Mouse (Mus musculus) adrenal gland, adult (tissue): ENCODE data around the gene Brdt.
"Not testable (repeated sequence)": the region's sequence is repeated elsewhere in the genome, so short reads cannot be mapped to it uniquely, and the experiment has no call there.

ENCODE experiments used
- DNase-seq, 2 experiments: peaks; one replicate each; pipeline ENCODE4 v3.0.0; 2022 to 2023; ENCODE audit warnings: low spot score in 1 of 2; ENCODE audit not compliant: inconsistent age in 2 of 2

Brdt gene

DNA sequence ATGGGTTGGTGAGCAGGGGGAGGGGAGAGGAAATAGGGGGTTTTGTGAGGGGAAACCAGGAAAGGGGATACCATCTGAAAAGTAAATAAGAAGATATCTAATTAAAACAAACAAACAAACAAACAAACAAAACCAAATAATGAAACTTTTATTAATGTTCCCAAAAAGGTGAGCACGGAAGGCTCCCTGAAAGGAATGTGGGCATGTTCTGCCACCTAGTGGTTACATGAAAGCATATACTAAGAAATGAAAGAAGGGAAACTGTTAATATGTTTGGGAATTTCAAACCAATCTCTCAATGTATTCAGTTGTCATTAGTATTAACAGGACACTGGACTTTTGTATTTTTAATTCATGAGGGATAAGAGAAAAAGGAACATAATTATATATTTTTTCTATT, 10.3 kb upstream of the Brdt start:
- DNase-seq = peak in 1 of 2 experiments; percentile 72

DNA sequence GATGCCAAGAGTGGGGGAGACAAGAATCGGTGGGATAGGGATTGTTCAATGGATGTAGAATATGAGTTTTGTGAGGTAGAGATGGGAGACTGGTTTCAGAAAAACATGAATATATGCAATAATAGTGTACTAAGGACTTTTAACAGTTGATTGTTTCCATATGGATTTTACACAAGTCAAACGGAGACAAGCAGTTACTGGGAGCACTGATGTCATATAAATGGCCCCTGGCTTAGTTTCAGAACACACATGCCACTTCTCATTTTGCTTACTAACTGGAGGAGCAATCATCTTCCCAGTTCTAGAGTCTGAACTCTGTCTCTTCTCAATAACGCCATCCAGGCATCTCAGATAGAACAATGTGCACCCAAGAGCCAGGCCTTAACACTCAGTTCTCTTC, 9.4 kb downstream of the Brdt start:
- DNase-seq = no peak

DNA sequence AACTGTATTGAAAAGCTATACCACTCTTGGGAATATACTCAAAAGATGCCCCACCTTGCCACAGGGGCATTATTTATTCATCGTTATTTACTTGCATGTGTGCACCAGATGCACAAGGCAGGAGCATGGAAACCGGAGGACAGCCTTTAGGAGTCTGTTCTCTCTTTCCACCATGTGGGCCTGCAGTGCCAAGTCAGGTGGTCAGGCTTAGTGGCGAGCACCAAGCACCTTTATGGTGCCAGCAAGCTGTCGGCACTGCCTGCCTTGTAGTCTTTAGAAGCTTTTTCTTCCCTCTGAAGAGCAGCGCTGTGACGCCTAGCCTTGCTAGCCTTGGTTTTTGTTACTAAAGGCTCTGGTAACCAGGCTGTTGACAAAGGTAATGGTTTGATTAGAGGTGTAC, 11.9 kb downstream of the Brdt start:
- no peak for DNase-seq

DNA sequence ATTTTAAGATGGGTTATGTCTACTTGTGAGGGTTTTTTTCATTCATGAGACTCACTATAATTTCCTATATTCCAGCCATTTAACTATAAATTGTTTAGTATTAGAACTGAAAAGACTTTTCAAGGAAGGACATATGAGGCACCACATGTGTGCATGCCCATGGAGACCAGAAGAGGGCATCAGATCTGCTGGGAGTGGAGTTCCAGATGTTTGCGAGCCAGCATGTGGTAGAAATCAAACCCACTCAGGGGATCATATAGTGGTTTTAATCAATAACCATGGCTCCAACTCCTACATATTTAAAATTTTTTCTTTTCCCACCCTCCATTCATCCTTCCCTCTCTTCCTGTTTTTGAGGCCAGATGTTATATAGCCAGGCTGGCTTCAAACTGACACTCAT, 15.3 kb downstream of the Brdt start:
- DNase-seq = no peak

DNA sequence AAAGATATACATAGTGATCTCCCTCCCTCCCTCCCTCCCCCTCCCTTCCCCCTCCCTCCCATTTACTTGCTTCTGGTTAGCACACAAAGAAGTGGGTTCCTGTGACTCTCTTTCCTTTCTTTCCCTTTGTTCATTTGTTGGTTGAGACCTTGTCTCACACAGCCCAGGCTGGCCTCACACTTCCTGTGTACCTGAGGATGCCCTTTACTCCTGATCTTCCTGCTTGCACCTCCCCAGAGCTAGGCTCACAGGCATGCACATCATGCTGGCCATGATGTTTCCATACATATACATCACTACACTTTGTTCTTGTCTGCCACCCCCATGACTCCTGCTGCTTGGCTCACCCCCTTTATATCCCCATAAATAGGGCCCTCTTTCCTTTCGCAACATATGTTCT, 21.6 kb downstream of the Brdt start:
- no peak for DNase-seq

DNA sequence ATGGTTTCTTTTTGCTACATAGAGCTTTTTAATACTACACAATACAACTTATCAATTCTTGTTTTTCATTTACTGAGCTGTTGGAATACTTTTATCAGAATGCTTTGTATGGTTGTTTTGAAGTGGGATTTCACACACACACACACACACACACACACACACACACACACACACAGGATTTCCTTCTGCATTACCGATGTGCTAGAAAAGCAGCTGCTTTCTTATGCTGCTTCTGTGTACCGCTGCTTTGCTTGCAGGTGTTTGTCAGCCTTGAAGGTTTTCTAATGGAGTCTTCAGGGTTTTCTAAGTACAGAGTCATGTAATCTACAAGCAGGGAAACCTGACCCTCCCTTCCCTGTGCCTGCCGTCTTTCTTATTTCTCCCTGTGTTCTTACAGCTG, 23.0 kb downstream of the Brdt start:
- DNase-seq = no peak

DNA sequence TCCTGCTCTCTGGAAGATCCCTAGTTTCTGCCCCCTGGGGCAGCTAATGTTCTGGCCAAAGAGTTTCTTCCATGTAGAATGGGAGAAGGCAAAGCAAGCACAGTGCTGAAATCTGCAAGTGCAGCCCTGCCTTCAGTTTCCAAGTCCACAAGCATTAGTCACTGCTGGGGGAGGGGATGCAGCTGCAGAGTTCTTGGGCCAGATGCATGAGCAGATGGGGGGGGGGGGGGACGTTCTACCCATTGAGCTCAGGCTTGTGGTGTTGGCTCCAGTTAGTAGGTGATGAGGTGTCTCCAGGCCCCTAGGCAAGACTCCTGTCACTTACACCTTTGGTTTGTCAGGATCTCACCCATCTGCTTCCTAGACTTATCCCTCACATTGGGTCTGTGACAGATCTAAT, 24.8 kb downstream of the Brdt start:
- peak in 1 of 2 experiments; percentile 33 for DNase-seq

DNA sequence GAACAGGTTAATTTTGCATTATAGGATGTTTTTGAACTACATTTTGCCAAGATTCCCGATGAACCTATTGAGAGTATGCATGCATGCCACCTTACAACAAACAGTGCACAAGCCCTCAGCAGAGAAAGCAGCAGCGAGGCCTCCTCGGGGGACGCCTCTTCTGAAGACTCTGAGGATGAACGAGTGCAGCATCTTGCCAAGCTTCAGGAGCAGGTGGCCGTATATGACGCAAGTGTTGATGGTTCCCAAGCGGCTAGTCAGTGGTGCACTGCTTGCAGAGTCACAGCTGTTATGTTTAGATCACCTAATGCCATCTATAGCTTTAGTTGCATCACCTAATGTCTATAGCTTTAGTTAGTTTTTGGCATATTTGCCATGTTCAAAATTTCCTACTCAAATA, 26.8 kb downstream of the Brdt start:
- DNase-seq = no peak

DNA sequence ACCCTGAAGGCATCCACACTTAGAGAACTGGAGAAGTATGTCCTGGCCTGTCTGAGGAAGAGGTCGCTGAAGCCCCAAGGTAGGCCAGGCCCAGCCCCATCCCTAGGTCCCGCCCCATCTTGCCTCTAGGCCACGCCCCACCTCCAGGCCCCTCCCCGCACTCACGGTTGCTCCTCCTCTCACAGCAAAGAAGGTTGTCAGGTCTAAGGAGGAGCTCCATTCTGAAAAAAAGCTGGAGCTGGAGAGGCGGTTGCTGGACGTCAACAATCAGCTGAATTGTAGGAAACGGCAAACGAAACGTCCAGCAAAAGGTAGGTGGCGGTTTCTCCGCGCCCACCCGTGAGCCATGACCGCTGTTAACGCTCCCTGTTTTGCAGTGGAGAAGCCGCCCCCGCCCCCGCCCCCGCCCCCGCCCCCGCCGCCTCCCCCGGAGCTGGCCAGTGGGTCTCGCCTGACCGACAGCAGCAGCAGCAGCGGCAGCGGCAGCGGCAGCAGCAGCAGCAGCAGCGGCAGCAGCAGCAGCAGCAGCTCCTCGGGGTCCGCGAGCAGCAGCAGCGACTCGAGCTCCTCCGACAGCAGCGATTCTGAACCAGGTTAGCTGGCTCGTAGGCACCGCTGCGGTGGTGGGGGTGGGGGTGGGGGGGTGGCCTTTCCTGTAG, 28.6 kb downstream of the Brdt start:
- peak; percentile 91 to 98 for DNase-seq

DNA sequence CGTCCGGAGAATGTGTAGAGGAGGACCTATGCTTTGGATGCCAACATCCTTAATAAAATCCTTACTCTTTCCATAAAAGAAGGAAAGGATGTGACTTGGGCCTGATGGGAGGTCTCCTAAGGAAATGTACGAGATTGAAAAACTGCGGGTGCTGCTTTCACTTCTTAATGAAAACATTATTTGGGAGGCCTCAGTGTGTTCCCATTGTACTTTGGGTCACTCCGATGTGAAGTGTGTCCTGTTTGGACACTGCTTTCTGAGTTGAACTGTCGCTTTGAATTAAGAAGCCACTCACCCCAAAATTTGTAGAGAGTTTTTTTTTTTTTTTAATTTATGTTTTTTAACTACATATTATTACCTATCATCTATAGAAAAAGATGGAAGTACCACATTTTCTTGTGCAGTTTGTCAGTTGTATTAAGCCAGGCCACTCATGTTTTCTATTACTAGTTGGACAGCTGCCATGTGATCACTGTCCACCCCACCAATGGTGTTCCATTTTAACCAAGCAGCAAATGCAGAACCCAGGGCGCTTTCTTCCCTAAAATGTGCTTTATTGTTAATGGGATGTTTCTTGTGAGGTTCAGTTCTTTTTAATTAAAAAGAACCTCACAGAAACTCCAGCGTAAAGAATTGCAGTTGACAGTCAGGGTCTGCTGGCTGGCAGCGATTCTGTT, 29.2 kb downstream of the Brdt start:
- DNase-seq = peak in 1 of 2 experiments; percentile 64

DNA sequence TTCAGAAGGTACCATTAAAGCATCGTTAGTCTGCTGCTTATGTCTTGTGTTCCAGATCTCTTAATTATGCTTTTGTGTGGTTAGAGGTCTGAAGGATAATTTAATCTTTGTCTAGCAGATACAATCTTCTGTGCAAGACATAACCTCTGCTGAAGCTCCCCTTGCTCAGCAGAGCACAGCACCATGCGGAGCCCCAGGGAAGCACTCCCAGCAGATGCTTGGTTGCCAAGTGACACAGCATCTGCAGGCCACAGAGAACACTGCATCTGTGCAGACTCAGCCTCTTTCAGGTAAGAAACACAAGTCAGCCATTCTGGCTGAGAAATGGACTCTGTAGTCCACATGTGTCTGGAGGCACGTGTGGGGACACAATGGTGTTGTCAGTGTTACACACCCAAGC, 39.1 kb downstream of the Brdt start:
- DNase-seq = no peak

DNA sequence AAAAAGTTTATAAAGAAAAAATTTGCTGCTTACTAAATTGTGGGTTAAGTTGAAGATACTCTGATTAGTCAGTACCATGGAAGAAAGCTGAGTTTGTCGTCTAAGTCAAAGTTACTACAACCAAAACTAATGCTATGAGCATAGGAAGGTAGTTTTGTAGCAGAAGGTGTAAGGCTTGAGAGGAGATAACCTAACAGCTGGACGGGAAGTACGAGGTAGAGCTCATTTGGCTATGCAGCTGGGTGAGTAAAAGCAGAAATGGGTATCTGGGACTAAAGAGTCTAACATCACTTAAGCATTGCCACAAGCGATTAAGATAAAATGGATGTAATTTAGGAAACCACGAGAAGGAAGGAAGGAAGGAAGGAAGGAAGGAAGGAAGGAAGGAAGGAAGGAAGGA, 40.4 kb downstream of the Brdt start:
- no peak for DNase-seq

DNA sequence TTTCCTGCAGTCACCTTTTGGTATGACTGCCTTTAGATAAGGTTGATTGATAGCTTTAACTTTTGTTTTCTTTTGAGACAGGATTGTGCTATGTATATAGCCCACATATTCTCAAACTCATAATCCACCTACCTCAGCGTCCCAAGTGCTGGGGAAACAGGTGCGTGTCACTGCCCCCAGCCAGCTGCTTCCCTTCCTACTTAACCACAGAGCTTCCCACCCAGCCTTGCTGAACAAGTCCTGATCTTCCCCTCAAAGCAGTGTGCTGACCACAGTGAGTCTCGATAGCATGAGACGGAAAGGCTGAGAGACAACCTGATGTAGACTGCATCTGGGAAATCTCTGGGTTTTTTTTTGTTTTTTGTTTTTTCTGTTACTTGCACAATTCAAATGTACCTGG, 42.3 kb downstream of the Brdt start:
- DNase-seq = no peak

DNA sequence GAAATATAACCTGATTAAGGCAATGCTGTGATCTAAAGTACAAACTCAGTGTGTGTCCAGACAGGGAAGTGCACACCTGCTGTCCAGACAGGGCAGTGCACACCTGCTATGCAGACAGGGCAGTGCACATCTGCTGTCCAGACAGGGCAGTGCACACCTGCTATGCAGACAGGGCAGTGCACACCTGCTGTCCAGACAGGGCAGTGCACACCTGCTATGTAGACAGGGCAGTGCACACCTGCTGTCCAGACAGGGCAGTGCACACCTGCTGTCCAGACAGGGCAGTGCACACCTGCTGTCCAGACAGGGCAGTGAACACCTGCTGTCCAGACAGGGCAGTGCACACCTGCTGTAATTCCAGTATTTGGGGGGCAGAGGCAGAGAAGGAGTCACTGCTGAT, 55.5 kb downstream of the Brdt start:
- not testable (repeated sequence) for DNase-seq

DNA sequence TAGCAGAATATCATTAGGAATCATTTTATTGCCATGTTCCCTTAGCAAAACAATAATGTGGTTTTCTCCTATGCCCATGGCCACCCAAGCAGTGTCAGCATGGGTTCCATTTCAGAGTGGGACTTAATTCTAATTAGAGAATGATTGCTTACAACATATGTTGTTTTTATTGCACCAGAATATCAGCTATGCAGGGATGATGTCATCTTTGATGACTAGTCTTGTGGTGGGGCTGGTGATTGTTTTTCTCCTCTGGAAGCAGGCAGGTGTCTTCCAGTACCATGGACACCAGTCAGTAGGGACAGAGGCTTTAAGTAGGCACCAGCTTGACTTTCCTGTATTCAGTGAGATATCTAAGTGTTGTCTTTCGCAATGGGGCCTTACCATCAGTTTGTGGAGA, 56.8 kb downstream of the Brdt start:
- no peak for DNase-seq

DNA sequence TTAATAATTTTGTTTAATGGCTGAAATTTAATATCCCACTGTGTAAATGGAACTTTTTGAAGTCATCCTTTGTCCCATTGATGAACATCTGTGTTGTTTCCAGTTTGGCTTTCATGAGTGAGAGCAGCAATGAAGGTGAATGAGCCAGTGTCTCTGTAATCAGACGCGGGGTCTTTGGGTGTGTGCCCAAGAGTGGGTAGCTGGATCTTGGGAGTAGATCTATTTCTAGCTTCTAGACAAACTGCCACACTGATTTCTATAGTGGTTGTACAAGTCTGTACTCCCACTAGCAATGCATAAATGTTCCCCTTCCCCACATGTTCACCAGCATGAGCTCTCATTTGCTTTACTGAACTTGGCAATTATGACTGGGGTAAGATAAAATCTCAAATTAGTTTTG, 58.4 kb downstream of the Brdt start:
- no peak for DNase-seq

DNA sequence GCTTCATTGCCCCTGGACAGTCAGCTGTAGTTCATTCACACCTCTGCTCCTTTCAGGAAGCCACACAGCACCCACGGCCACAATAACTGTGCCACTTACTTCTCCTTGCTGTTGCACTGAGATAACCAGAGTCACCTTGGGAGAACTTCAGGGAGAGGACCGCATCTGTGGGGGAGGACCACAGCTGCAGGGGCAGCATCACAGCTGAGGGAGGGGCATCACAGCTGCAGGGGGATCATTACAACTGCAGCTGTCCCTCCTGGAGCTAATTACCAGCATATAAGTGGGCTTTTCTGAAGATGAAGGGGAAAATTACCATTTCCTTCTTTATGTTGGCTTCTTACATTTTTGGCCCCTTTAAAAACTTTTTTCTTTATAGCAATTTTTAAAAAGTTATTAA, 63.5 kb downstream of the Brdt start:
- DNase-seq = no peak

DNA sequence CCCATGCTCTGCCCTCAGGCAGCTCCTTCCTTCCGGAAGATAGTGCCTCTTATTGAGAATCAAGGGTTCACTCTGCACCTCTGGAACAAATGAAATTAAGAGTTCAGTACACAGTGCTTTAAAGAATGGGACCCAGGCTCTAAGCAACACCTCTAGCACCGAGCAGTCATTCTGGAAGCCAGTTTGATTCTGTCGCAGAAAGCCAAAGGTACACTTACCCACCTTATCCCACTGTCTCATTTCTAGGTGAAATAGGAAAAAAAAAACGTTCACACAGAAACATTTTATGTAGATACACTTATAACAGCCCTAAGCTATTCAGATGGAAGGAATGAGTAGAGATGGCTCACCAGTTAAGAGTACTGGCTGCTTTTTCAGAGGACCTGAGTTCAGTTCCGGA, 71.5 kb downstream of the Brdt start, which contains the start of gene Ephx4:
Gene Ephx4, plus strand, starts transcription at position 301 of the 400 bp plus-strand sequence.
- no peak for DNase-seq

DNA sequence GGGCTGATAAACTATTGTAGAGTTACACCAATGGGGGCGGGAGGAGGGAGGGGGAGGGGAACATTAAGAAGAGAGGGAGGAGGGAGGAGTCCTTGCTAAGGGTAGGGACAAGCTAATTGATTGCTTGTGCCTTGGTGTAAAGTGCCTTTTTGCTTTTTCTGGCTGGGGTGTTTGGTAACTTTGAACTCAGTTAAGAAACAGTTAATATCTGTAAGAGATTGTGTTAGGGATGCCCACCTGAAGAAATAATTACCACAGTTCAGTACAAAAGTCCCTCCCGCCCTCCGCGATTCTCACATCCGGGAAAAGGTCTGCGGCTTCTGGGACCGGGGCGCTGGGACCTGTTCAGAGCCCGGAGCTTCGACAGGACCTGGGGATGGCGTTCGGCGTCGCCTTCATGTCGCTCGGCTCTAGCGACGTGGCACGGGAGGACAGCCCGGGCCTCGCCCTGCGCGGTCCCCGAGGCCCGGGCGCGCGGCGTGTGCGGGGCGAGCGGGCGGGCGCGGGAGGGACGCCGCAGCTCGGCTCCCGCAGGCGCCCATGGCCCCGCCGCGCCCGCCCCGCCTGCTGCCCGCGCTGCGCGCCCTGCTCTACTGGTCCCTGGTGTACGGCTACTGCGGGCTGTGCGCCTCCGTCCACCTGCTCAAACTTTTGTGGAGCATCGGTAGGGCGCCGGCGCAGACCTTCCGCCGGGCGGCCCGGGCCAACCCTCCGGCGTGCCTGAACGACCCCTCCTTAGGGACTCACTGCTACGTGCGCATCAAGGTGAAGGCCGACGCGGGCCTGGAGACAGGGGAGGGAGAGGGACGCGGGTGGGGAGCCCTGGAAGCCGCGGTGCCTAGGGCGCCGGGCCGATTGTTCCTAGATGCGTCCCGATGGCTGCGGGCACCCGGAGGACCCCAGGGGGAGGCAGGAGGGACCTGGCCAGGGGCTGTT, 72.3 kb downstream of the Brdt start:
- peak; percentile 9 to 53 for DNase-seq

DNA sequence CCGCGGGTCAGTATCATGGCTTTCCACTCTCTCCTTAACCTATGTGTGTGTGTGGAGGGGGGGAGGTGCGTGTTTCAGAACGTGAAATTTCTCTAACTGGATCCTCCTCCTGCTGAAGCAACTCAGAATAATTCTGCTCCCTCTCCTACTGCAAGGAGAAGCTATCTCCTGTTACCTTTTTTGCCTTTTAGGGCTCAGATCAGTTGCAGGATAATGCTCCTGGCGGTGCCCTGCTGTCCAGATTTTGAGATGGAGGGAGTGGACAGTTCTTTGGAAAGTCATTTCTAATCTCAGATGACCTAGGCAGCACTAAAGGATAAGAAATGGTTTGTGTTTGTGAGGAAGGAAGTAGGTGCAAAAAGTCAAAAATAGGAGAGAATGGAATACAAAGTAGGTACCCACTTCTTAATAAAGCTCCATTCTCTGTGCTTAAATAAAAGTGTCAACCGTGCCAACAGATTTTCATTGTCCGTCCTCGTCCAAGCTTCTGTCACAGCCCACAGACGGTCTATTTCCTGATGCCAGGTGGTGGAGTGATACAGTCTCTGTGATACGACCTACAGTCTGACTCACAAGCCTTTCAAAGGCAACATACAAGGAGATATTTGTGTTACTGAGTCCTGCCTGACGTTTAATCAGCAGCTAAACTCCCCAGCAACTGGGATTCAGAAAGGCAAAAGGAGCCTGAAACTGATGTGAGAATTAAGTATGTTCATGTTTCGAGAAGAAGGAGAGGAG, 73.2 kb downstream of the Brdt start:
- peak in 1 of 2 experiments; percentile 26 for DNase-seq

DNA sequence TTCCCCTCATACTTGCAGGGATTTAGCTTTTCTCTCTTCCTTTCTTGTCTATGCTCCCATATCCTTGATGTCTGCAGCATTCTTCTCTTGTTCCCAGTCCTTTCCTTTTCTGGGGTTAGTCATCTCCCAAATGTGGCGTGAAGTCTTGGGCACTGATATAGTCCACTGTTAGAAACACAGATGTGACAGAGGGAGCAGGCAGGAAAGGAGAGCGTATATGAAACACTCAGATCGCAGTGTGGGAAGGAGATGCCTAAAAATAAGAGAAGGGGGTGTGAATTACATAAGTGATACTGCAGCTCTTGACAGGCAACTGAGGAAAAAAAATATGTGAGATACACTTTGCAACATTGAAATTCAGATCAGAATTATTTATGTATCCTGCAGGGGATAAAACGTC, 74.4 kb downstream of the Brdt start:
- no peak for DNase-seq
